Mouse (Mus musculus): ENCODE measurements at regions not wholly inside any gene's neighbourhood (a gene's known extent, or its start where the extent isn't known, plus 50 kb on each side); places are given as distances from the start of the nearest gene placed in this dataset.

DNA sequence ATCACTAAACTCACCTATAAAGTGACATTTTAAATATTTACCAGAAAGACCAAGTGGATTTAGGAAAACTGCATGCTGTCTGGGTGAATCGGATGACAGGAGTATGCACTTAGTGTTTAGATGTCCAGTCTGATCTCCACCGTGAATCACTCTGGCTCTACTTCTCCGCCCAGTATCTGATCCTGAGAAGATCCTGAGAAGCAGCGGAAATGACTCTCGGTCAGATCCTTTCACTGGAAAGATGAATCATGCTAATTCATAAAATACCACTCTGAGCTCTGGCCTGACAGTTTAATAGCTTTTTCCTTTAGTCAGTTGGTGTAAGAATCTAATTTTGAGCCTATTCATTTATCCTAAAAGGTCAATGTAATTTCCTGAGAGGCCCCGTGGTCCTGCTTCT is 252.6 kb upstream of the Smlr1 start:
- TF ChIP-seq CTCF (conservative IDR thresholded peaks at IDR 0.05; ENCODE audit: insufficient read depth, insufficient read length, low read depth, low read length) (no peak), POLR2A (IDR thresholded peaks at IDR 0.05; ENCODE audit: low read depth, low read length) (no peak)
